In genomic region chr15:81745601-81746114, GRCm38 (mm10) we compare ENCODE assay signal across 8 mouse cellular contexts. TPM values are rescaled to one million over a fixed set of nuclear protein-coding genes. Genes with fewer than 3 reads are reported as not detected.
DNase-seq lines count a peak whose midpoint lies in the region; TF ChIP-seq lines count a peak whose summit lies in the region.

No protein-coding gene starts in this region.

- H3K9me3 ChIP-seq in ES-E14 (ENCODE audit: control insufficient read depth, insufficient read depth, low read depth, low read length) = no peaks in the 10 kb centered on the region
- no peaks in the 10 kb centered on the region for H3K9me3 ChIP-seq in hindbrain, embryonic 10.5 days

- no peaks in the 10 kb centered on the region for H3K27me3 ChIP-seq in hindbrain, embryonic 10.5 days (ENCODE audit: insufficient read depth, poor library complexity, severe bottlenecking)

- peaks cover 0 to 2% of the 10 kb centered on the region in 2 experiments; a peak in 2 of 4 replicates for H3K4me1 ChIP-seq in ES-E14 (ENCODE audit: control insufficient read depth in 2 of 2, insufficient read depth in 2 of 2, low read length in 2 of 2, poor library complexity in 1 of 2)
- H3K4me1 ChIP-seq in brown adipose tissue, adult 24 weeks (ENCODE audit: control insufficient read depth, insufficient read depth, insufficient read length, low read length) = peaks cover 7% of the 10 kb centered on the region; the same call in 1 of the 2 replicates
- peaks cover 26% of the 10 kb centered on the region for H3K4me1 ChIP-seq in hindbrain, embryonic 10.5 days (replicated peaks)

- peak overlapping the region; percentile 79 to 93 for H3K4me3 ChIP-seq in ES-E14 (ENCODE audit: insufficient read depth in 1 of 2, low read depth in 1 of 2, low read length in 2 of 2, poor library complexity in 1 of 2, severe bottlenecking in 1 of 2)
- peak overlapping the region; percentile 92 for H3K4me3 ChIP-seq in brown adipose tissue, adult 24 weeks (ENCODE audit: insufficient read depth, low read depth, low read length)
- peak overlapping the region; percentile 75 for H3K4me3 ChIP-seq in hindbrain, embryonic 10.5 days

- peak overlapping the region; percentile 77 for H3K9ac ChIP-seq in ES-E14 (ENCODE audit: insufficient read depth, low read depth, low read length, poor library complexity, severe bottlenecking)

- no peak overlapping the region for H3K27ac ChIP-seq in ES-E14 (ENCODE audit: insufficient read depth, low read depth, low read length, poor library complexity, severe bottlenecking)
- H3K27ac ChIP-seq in brown adipose tissue, adult 24 weeks (replicated peaks; ENCODE audit: low read depth, low read length) = peak overlapping the region; percentile 20
- peak overlapping the region; percentile 96 for H3K27ac ChIP-seq in hindbrain, embryonic 10.5 days

- WGBS in hindbrain, embryonic 10.5 days = under 1% methylated on average over 33 of the region's 33 CpGs

- DNase-seq in ES-E14 (ENCODE audit: low read depth, low spot score) = no peak
- peak; percentile 71 for DNase-seq in forelimb bud, embryonic 11.5 days (ENCODE audit: low read depth, low spot score)
- peak; percentile 78 for DNase-seq in hindbrain, embryonic 10.5 days (ENCODE audit: low spot score)
- peak; percentile 64 for DNase-seq in layer of hippocampus, postnatal 25 days (ENCODE audit: extremely low spot score in 1 of 2, low spot score in 1 of 2)
- peak; percentile 57 for DNase-seq in lung, postnatal 36 days
- peak; percentile 87 for DNase-seq in retina, postnatal 1 day
- peak; percentile 63 to 78 for DNase-seq in urinary bladder, postnatal 4 days (ENCODE audit: low spot score in 2 of 2)

- no peaks in the 10 kb centered on the region for H3K36me3 ChIP-seq in ES-E14 (ENCODE audit: control insufficient read depth, insufficient read depth, low read length, poor library complexity, severe bottlenecking)
- 0 out of 2 replicates have a peak, but pooled peaks cover 6% of the 10 kb centered on the region for H3K36me3 ChIP-seq in hindbrain, embryonic 10.5 days

- in situ Hi-C loops in ES-E14 (cut with MboI; ENCODE audit: low sequenced_read_pairs in 2 of 2, unreplicated experiment in 2 of 2) = no loop called here

TF ChIP-seq in ES-E14, 5 proteins besides CTCF, POLR2A, EP300 and RAD21:
- TF ChIP-seq CHD2 (IDR thresholded peaks at IDR 0.05; ENCODE audit: low read depth, low read length) = no peak
- no peak for TF ChIP-seq MAFK (IDR thresholded peaks at IDR 0.05; ENCODE audit: insufficient read depth, low read depth, low read length)
- peak; percentile 17; the same call in 1 of the 2 replicates for TF ChIP-seq HCFC1 (IDR thresholded peaks at IDR 0.05; ENCODE audit: borderline replicate concordance, insufficient read depth, low read length)

RNA-seq across cellular contexts. Expression of gene Rangap1, which starts 0.3 kb away (rescaled TPM):
- 148 and 178 TPM in 2 replicates for total RNA-seq in ES-E14 (2012; rRNA removed)
- polyA plus RNA-seq in brown adipose tissue, adult 24 weeks (2012; ENCODE audit: insufficient read depth, insufficient read length, missing spikeins) = 15.0 and 18.8 TPM in 2 replicates
- polyA plus RNA-seq in hindbrain, embryonic 10.5 days (2016; fragmentation: Nextera tagmentation; extraction: Ambion mirVana) = 166 and 178 TPM in 2 replicates
- total RNA-seq in layer of hippocampus, postnatal 25 days (2021) = 100 to 1,000 TPM; 146 to 164 TPM

RNA-seq across cellular contexts. Expression of gene Zc3h7b, which starts 0.8 kb away (rescaled TPM):
- 19.0 and 22.5 TPM in 2 replicates for total RNA-seq in ES-E14 (2012; rRNA removed)
- 25.1 and 32.4 TPM in 2 replicates for polyA plus RNA-seq in brown adipose tissue, adult 24 weeks (2012; ENCODE audit: insufficient read depth, insufficient read length, missing spikeins)
- polyA plus RNA-seq in hindbrain, embryonic 10.5 days (2016; fragmentation: Nextera tagmentation; extraction: Ambion mirVana) = 37.9 and 40.8 TPM in 2 replicates
- total RNA-seq in layer of hippocampus, postnatal 25 days (2021) = 100 to 1,000 TPM; 145 to 150 TPM

RNA-seq across cellular contexts. Expression of gene Chadl, which starts 48.6 kb away (rescaled TPM):
- 0.98 and 1.6 TPM in 2 replicates for total RNA-seq in ES-E14 (2012; rRNA removed)
- 3.3 and 6.2 TPM in 2 replicates for polyA plus RNA-seq in brown adipose tissue, adult 24 weeks (2012; ENCODE audit: insufficient read depth, insufficient read length, missing spikeins)
- polyA plus RNA-seq in hindbrain, embryonic 10.5 days (2016; fragmentation: Nextera tagmentation; extraction: Ambion mirVana) = 1.7 and 2.5 TPM in 2 replicates
- 10 to 100 TPM; 19.2 to 21.5 TPM for total RNA-seq in layer of hippocampus, postnatal 25 days (2021)

RNA-seq across cellular contexts. Expression of gene Tef, which starts 56.6 kb away (rescaled TPM):
- 20.9 and 25.2 TPM in 2 replicates for total RNA-seq in ES-E14 (2012; rRNA removed)
- polyA plus RNA-seq in brown adipose tissue, adult 24 weeks (2012; ENCODE audit: insufficient read depth, insufficient read length, missing spikeins) = 33.0 and 53.3 TPM in 2 replicates
- 16.4 and 19.4 TPM in 2 replicates for polyA plus RNA-seq in hindbrain, embryonic 10.5 days (2016; fragmentation: Nextera tagmentation; extraction: Ambion mirVana)
- 100 to 1,000 TPM; 237 to 266 TPM for total RNA-seq in layer of hippocampus, postnatal 25 days (2021)
